Mouse (Mus musculus): ENCODE measurements around the gene Skiv2l.
"Not testable (repeated sequence)": the region's sequence is repeated elsewhere in the genome, so short reads cannot be mapped to it uniquely, and the experiment has no call there.

Skiv2l gene

DNA sequence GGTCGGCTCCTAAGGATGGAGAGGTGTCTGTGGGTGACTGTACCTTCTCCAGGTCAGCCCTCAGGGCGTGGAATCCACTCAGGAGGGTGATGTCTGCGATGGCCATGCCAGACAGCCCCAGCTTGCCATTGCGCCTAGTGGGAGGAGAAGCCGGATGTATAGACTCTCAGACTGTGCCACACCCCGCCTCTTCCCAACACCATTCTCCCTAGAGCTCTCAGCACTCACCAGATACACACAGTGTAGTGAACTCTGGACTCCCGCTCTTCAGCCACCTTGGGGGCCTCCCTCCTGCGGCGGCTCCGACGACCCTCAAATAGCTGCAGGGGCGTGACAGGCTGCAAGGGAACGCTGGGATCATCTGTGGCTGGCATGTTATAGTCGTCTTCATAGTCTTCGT lies 38.7 kb downstream of the Skiv2l start:
- ATAC-seq (ENCODE audit: low TSS enrichment): no peak

DNA sequence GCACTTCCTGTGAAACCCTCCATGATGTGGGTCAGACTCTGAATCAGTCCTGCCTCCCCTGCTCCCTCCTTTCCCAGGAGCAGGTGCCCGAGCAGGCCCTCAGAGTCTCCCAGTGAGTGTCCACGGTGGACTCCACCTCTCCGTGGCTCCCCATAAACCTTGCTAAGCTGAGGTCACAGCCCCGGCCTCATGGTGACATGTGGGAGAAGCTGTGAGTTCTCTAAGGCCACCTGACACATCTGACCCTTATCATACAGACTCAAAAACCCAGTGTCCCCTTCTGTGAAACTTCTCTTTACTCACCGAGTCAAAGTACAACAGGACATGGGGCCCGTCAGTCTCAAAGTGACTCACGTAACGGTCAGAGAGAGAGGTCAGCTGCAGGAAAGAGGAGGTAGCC lies 39.2 kb downstream of the Skiv2l start:
- not testable (repeated sequence) for ATAC-seq (ENCODE audit: low TSS enrichment)

- ATAC-seq (ENCODE audit: low TSS enrichment): not testable (repeated sequence)
Measured at GRCm38 (mm10) chr17:34810411-34810810, 39.6 kb downstream of the Skiv2l start.

GRCm38 (mm10) chr17:34808599-34809205 lies 41.3 kb downstream of the Skiv2l start:
- ATAC-seq (ENCODE audit: low TSS enrichment): no peak

- no peak for ATAC-seq (ENCODE audit: low TSS enrichment)
Measured at GRCm38 (mm10) chr17:34807176-34807575, 42.8 kb downstream of the Skiv2l start.

DNA sequence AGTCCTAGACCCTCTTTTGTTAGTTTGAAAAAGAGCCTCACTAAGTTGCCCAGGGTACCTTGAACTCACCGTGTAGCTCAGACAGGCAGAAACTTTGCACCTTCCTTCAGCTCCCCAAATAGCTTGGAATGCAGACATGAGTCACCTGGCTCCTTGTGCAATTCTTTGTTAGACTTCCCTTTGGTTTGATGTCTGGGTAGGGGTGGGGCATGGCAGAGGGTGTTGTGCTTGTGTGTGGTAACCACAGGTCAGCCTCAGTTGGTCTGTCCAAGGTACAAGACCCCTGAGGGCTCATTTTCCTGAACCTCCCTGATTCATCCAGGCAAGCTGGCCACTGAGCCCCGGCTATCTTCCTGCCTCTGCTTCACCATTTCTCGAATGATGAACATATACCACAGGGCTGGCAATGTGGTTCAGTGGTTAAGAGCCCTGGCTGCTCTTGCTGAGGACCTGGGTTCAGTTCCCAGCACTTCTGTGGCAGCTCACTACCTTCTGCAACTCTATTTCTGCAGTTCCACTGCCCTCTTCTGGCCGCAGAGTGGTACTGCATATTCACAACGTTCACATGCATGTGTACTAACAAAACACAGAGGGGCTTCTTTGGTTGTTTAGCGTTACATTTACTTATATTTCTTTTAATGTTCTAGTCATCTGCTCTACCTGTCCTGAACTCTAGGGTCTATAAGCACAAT lies 45.0 kb downstream of the Skiv2l start:
- ATAC-seq (ENCODE audit: low TSS enrichment): no peak

DNA sequence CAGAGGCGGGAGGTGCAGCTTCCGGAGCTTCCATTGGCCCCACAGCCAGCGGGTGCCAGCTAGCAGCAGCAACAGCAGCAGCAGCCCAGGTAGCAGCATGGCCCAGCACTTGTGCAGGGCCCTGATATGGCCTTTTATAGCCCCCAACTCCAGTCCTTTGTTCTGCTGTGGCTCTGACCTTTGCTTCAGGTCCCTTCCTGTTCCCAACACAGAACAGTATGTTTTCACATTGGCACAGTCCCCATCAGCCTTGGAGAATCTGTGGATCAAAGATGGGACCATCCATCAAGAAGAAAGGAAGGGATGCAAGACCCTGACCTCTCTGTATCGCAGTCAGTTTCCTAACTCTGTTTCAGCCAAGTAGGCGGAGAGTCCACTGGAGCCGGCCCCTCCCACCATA lies 45.7 kb downstream of the Skiv2l start, which contains the start of gene Cyp21a1:
TSS of gene Cyp21a1 (minus strand) at position 261 of the 400 bp plus-strand sequence.
- not testable (repeated sequence) for ATAC-seq (ENCODE audit: low TSS enrichment)

GRCm38 (mm10) chr17:34803367-34803766 lies 46.6 kb downstream of the Skiv2l start:
- ATAC-seq (ENCODE audit: low TSS enrichment): not testable (repeated sequence)

- not testable (repeated sequence) for ATAC-seq (ENCODE audit: low TSS enrichment)
Measured at GRCm38 (mm10) chr17:34802756-34803155, 47.3 kb downstream of the Skiv2l start.

- ATAC-seq (ENCODE audit: low TSS enrichment): not testable (repeated sequence)
Measured at GRCm38 (mm10) chr17:34800781-34801305, 49.2 kb downstream of the Skiv2l start.

GRCm38 (mm10) chr17:34799531-34799925 lies 50.5 kb downstream of the Skiv2l start:
- ATAC-seq (ENCODE audit: low TSS enrichment): no peak

DNA sequence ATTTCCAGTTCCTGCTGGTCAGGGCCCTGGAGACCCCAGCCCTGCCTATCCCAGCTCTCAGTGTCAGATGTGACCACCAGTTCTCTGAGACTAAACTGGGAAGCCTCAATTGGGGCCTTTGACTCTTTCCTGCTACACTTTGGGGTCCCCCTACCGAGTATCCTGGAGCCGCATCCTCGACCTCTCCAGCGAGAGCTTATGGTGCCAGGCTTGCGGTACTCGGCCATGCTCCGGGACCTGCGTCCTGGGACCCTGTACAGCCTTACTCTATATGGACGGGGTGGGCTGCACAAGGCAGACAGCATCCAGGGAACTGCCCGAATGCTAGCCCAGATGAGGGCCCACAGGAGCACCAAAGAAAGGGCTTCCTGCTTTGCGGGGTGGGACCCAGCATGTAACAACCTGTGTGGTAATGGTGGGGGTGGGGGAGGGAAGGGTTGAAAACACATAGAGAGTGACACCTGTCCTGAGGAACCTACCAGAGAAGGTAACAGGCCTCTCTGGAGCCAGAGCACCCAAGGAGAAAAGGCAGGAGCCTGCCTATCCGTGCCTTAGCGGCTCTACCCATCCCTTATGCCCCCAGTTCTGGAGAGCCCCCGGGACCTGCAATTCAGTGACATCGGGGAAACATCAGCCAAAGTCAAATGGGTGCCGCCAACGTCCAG lies 51.0 kb downstream of the Skiv2l start:
- ATAC-seq (ENCODE audit: low TSS enrichment): no peak

- not testable (repeated sequence) for ATAC-seq (ENCODE audit: low TSS enrichment)
Measured at GRCm38 (mm10) chr17:34798071-34798470, 51.9 kb downstream of the Skiv2l start.

DNA sequence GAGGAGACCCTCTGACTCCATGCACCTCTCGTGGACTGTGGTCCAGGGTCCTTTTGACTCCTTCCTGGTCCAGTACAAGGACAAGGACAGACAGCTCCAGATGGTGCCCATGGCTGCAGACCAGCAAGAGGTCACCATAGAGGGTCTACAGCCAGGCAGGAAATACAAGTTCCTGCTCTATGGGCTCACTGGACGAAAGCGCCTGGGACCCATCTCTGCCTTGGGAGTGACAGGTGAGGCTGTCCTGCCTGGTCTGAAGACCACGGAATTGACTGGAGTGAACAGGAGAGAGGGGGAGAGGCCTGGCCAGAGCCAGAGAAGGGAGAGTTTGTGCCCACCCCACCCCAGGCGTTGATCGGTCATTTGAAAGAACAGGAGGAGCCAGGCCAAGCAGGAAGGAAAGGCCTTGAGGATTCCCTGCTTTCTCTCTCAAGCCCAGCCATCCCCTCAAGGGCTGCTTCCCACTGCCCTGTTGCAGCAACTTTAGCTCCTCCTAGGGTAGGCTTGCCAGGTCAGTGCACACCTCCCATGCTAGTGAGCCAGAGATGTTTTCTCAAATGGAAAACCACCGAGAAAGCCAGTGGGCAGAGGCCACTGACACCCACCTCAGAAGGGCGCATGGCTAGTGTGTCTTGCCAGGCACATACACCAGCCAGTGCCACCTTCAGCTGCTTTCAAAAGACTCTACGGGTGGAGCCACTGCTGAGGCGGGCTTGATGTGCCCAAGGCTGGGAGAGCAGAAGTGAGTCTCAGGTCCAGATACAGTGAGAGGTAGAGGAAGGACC lies 52.6 kb downstream of the Skiv2l start:
- ATAC-seq (ENCODE audit: low TSS enrichment): not testable (repeated sequence)

DNA sequence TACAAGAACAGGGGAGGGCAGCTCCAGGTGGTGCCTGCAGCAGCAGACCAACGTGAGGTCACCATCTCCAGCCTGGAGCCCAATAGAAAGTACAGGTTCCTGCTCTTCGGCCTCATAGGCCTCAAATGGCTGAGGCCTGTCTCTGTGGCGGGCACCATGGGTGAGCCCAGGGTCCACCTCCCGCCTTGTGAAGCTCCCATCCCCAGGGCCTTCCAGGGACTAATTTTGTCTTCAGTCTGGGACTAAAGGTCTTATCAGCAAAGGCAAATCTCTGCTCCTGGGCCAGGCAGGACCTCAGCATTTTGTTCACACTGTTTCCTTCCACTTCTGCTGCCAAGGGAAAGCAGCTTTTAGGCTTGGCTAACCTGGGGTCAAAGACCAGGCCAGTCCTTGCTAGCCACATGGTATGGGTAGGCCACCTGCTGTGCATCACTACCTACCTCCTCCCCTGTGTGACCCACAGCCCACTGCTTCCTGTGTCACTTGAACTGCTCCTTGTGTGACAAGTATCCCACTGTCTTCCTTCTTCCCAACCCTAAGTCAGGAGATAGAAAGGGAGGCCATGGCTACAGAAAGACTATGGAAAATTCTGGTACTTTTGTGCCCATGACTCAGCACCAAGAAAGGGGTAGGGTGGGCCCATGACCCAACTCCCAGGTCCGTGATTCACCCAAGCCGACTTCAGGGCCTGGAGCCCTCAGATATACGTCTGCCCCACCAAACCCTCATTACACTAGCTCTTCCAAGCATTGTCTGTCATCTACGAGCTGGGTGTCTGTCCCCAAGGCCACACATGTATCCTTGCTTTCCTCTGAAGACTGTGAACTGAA lies 53.5 kb downstream of the Skiv2l start:
- ATAC-seq (ENCODE audit: low TSS enrichment): no peak

DNA sequence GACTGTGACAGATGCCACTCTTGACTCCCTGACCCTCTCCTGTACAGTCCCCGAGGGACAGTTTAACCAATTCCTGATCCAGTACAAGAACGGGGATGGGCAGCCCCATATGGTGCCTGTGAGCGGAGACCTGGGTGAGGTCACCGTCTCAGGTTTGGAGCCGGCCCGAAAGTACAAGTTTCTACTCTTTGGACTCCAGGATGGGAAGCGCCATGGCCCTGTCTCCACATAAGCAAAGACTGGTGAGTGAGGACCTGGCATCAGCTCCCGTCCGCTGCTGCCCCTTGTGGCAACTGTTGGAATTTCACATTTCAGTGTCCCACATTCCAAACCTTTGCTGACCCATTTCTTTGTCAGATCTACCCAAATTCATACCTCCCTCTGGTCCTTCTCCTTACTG lies 54.4 kb downstream of the Skiv2l start:
- no peak; the same call in 1 of the 2 replicates for ATAC-seq (ENCODE audit: low TSS enrichment)

GRCm38 (mm10) chr17:34795016-34795415 lies 55.0 kb downstream of the Skiv2l start:
- ATAC-seq (ENCODE audit: low TSS enrichment): no peak
